Mouse (Mus musculus) thymus, postnatal 0 days (tissue): Measurements from ENCODE around the gene Kank2. TPM values are rescaled to one million over a fixed set of nuclear protein-coding genes. Genes with fewer than 3 reads are reported as not detected.
"Not testable (repeated sequence)": the region's sequence is repeated elsewhere in the genome, so short reads cannot be mapped to it uniquely, and the experiment has no call there.

Experiments
- DNase-seq: peaks from one replicate; pipeline ENCODE4 v3.0.0-alpha.2; 2015; ENCODE audit warnings: low spot score
- polyA plus RNA-seq: library from polyadenylated mRNA; unstranded; fragments of >200 nt; fragmentation: Nextera tagmentation; extraction: Ambion mirVana; gene quantifications from 2 replicates; pipeline ENCODE4 v1.2.1, GENCODE M21; 2015

The Kank2 gene
- polyA plus RNA-seq, 1 experiment from 2014 or later, result 1.8 TPM

DNA sequence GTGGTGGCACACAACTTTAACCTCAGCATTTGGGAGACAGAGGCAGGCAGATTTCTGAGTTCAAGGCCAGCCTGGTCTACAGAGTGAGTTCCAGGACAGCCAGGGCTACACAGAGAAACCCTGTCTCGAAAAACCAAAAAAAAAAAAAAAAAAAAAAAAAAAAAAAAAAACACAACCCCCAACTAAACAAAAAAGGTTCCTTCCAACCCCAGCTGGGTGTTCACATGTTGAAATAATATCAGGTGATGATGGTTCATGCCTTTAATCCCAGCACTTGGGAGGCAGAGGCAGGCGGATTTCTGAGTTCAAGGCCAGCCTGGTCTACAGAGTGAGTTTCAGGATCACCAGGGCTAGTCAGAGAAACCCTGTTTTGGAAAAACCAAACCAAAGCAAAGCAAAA is 12.2 kb downstream of the Kank2 start:
- DNase-seq, result not testable (repeated sequence)

DNA sequence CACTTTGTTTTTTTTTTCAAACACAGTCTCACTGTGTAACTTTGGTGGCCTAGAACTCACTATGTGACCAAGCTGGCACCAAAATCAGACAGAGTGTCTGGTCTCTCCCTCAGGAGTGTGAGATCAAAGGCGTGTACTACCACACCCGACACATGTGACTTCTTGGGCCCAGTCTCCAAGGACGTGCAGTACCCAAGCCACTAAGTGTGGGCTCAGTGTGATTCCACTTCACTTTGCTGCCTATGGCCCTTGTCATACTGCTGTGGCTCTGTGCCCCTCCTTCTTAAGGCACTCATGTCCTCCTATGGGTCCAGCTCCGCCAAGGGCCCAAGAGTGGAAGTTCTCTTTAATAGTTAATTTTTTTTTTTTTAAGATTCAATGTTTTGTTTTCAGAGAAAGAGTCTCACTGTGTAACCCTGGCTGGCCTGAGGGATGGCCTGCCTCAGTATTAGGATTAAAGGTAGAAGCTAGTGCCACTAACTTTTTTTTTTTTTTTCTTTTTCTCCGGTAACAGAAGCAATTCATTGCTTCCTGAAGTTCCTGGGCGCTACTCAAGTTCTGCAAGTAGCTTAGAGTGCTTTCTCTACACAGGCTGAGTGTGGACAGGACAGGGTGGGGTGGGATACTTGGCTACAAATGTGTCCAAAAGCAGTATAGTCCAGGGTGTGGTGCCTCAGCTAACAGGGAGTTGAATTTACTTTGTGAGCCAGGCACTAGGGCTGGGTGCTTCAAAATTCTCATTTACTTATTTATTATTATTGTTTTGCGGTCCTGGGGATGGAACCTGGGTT is 13.8 kb downstream of the Kank2 start:
- no peak for DNase-seq

DNA sequence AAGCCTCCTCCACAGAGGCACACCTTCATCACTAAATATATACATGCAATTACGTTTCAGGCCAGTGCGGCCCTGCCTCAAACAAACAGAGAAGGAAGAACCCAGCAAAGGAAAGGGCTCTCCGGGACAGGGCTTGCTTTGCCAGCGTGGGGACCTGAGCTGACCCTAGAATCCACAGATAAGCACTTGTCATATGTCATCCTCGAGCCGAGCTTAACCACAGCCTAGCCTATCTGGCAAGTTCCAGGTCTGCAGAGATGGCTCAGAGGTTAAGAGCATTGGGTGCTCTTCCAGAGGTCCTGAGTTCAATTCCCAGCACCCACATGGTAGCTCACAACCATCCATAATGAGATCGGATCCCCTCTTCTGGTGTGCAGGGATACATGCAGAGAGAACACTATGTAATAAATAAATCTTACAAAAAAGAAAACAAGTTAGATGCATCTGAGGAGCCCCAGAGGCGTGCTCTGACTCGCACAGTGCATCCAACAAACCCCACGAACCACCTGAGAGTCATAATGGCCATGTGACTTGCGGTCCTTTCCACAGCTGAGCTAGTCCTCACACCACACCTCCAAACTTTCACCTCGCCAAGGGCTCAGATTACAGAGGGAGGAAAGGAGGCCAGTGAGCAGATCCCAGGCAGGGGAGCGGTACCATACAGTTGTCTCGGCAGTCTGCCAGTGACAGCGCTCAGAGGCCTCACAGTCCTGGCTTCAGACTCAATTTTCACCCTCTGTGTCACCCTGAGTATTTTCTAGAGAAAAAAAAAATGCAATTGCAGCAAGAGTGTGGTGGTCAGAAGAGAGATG is 16.7 kb downstream of the Kank2 start:
- DNase-seq, result no peak

DNA sequence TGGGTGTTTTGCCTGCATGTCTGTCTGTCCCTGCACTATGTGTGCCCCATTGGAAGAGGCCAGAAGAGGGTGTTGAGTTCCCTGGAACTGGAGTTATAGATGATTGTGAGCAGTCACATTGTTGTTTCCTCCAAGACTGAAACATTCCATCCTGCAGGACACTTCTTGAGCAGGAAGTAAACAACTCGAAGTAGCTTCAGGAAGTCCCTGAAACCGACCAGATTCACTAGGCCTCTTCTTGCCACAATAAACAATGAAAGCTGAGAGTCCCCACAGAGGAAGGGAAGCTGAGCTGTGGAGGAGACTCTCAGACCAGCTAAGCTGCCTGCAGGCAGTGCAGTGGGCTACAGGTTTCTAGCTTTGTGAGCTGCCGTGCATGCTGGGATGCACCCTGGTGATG is 20.8 kb downstream of the Kank2 start:
- DNase-seq, result no peak

DNA sequence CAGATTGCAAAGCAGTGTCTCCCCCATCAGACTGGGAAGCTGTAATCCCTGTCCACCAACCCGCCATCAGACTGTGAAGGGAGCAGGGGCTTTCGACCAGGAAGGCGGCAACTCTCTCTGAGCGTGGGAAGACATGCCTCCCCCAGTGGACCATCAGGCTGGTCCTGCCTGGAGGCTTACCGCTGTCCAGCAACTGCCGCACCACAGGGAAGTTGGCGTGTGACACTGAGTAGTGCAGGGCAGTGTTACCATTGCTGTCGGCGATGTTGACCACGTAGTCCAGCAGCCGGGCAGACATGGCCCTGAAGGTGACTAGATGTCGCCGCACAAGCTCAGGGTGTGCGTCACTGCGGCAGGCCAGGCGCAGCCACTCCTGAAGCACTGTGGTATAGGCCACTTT is 24.2 kb downstream of the Kank2 start:
- no peak for DNase-seq

DNA sequence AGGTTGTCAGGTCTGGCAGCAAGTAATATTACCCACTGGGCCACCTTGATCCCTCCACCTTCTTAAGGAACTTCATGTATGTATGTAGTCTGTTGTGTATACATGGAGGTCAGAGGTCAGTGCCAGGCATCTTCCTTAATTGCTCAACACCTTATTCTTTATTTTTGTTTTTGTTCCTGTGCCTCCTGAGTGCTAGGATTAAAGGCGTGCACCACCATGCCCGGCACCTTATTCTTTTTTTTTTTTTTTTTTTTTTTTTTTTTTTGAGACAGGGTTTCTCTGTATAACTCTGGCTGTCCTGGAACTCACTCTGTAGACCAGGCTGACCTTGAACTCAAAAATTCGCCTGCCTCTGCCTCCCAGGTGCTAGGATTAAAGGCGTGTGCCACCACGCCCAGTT is 25.1 kb downstream of the Kank2 start:
- not testable (repeated sequence) for DNase-seq

DNA sequence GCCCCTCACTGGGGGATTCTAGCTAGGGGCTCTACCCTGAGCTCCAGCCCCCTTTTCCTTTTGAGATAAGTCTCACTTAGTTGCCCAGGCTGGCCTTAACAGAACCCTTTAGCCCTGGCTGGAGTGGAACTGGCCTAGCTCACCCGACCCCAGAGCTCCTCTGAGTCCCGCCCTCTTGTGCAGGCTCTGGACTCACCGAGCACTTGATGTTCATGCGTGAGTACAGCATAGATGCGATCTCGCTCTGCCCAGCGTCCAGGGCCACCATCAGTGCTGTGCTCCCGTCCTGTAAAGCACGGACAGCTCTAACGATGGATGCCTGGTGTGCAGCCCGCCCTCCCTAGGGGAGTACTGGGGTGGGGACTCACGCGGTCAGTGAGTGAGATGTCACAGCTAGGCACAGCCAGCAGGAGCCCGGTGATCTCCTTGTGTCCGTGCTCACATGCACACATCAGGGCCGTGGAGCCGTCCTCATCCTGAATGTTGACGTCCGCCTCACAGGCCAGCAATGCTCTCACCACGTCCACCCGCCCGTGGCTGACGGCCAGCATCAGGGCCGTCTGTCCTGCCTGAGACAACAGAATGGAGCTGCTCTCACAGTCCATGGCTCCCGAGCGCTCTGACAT is 28.9 kb downstream of the Kank2 start:
- DNase-seq, result no peak

DNA sequence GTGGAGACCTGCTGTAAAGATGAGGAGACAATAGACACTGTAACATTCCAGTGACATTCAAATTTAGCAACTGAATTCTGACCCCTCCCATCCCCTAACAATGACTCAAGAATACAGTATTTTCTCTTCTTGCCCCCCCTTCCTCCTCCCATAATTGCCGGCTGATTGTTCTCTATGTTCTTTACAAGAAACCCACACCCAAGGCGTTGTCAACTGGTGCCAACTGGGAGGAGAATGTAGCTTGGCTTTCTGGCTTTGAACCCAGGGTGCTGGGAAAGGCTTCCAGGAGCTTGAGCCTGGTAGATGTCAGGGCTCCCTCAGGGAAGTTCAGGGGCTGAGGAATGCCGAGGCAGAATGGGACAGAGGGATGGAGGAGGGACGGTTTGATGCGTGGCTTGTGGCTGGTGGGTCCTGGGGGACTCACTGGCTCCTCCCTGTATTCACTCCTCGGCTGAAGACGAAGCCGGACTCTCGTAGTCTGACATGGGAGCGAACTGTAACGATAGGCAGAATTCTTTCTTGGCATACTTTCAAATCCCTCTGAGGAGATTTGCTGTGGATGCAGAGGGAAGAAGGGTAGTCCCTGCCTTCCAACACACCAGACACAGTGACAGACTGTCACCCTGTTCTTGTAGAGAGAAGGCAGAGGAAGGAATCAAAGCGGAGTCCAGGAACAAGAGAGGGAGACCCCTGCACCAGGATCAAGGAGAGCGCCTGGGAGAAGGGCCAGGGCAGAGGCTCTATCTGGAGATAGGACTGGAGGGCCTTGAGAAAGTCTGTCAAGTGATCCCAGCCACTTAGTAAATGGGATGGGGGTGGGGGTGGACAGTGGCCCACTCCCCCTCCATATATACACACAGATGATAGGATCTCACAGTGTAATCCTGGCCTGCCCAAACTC is 29.8 kb downstream of the Kank2 start:
- no peak for DNase-seq

DNA sequence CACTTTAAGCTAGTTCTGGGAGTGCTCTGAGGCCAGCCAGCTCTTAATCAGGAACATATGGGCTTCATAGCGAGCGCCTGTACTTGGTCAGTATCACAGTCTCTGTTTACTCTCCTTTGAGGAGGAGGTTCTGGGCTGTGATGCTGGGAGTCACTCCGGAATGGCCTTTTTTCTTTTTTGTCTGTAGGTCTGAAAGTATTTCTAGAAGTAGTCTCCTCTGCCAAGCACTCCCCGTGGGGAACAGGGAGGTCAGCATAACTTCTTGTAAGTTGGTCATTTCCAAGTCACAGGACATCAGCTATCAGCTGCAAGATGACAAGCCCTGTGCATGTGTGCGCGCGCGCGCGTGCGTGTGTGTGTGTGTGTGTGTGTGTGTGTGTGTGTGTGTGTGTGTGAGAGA is 30.6 kb downstream of the Kank2 start:
- no peak for DNase-seq

DNA sequence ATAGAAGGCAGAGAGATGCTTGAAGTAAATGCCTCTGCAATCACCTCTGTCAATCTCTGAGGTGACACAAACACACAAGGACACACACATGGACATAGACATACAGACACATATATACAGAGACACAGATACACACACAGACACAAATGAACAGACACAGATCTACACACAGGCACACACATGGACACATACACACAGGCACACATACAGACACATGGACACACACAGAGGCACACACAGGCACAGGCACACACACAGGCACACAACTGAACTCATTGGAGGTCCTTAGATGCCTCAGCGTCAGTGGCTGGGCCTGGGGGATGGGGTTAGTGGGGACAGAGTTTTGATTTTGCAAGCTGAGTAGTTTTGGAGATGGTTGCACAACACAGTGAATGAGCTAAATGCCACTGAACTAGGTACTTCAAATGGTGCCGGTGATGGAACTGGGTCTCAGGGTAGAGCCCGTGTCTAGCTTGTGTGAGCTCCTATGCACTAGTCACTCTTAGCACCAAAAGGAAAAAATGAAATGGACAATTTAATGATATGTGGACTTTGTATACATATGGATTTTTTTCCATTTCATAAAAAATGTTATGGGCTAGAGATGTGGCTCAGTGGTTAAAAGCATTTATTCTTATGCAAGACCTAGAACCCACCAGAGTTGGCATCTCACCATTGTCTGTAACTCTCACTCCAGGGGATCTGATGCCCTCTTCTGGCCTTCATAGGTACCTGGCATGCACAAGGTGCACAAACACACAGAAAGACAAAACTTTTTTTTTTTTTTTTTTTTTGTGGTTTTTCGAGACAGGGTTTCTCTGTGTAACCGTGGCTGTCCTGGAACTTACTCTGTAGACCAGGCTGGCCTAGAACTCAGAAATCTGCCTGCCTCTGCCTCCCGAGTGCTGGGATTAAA is 34.2 kb downstream of the Kank2 start:
- DNase-seq, result no peak

DNA sequence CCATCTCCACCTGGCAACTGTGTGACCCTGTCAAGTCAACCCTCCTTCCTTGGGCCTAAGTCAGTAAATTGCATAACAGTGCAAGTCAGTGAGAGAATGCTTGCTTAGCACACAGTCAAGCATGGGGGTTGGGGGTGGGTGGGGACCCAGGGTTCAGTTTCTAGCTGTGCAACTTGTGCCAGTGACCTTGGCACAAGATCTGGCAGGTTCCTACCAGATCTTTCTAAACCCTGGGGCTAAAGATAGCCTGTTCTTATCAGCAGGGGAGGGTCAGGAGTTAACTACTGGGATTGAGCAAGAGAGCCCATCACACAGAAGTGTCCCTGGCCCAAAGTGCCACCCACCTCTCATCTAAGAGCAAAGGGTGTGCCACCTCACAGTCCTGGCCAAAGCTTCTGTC is 36.4 kb downstream of the Kank2 start:
- DNase-seq, result no peak

DNA sequence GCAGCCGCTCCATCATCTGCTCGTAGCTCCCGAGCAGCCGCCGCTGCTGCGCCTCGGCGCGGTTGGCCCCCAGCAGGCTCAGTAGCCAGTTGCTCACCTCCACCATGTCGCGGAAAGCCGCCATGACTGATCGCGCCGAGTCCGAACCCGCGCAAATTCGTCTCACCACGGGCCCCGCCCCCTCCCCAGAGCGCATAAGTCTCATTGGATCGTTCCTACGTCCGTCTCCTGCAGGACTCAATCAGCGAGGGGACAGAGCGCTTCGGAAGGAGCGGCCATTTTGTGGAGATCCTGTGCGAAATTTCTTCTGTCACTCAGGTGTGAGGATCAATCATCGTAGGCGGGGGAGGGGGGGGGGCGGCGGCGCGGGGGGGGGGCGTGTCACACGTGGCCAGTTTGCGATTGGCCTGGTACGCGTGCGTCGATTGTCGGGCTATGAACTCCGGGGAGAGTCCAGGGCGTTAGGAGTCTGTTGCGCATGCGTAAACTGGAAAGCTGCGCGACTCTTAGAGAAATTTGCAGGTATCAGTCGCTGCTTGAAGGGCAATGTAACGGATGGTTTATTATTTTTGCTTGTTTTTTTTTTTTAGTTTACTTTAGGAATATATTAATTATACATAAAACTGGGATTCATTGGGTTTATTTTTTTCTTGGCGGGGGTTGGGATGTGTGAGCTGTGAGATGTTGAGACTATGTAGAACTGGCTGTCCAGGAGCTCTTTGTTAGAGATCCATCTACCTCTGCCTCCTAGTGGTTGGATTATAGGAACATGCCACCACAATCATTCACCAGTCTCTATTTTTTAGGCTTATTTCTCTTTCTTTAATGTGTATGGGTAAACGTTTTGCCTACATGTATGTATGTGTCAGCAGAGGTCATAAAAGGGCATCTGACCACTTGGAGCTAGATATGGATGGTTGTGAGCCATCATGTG is 38.1 kb downstream of the Kank2 start, which contains the start of gene Spc24:
Gene Spc24 (minus strand): TSS at position 149 of the 934 bp plus-strand sequence.
- DNase-seq, result peak; percentile 98

DNA sequence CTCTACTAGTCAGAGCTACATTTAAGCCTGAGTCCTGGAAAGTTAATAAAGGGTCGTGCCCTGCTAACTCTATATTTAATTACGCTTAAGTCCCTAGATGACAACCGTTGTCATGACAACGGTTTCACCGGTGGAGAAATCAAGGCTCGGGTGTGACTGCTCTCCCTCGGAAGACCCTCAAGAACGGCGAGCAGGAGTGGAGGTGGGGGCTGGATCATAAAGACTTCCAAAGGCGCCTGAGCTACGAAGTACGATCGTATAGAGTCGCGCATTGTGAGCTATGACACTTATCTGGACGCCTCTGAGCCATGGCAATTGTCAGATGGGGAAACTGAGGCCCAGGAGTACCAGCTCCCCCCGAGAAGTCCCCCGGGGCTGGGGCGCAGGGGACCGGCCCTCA is 38.8 kb downstream of the Kank2 start:
- DNase-seq, result peak; percentile 13

DNA sequence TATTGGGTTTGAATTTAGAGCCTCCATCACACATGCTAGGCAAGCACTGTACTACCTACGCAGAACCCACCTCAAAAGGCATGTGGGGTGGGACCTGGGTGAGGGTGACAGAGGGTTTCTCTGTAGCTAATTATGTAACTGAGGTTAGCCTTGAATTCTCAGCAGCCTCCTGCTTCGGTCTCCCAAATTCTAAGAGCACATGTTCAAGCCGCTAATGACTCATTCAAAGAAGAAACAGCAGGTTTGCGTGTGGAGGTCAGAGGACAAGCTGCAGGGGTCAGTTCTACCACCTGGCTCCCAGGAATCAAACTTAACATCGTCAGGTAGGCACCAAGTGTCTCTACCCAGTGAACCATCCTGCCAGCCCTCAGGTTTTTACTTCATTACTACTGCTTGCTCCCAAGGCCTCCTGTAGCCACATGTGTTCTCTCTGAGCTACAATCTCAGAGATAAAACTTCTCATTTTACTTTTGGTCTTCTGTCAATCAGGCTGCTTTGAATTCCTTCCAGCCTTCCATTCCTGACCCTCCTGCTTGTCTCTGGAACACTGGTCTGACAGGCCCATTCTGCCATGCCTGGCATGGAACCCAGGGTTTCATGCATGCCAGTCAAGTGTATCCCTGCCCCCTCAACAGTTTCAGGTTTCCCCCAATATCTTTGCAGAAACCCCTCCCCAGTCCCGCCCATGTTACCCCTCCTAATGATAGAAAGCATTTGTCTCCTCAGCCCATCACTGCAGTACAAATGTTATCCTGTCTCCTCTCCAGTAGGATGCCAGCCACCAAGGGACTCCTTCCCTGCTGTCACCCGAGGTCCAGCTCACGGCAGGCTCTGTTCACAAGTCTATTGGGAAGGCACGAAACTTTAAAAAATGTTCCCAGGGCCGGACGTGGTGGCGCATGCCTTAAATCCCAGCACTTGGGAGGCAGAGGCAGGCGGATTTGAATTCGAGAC is 39.7 kb downstream of the Kank2 start:
- no peak for DNase-seq

DNA sequence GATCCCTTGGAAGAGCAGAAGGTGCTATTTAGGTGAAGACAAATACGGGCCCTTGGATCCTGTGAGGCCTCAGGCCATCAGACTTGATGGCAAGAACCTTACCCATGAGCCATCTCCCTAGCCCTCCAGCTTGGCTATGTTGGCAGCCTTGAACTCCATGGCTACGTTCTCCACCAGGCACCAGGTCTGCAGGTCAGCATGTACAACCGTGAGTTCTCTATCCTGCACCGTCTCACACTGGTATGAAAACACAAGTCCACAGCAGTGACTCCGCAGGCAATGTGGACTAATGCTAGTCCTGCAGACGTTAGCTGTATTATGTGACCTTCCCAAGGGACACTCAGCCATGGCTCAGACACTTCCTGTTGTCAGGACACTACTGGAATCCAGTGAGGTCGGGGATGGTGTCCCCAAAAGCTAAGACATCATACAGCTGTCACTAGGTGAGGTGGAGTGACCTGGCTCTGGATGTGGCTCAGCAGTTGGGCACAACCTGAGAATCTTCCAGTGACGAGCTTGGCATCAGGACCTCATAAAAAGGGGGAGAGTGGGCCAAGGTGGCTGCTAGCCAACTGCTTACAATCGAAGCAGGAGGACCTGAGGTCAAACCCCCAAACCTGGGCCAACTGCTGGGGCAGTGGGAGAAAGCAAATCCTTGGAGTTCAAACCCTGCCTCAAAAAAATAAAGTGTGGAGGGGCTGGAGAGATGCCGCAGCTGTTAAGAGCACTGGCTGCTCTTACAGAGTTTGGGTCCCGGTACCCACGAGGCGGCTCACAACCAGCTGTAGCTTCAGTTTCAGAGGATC is 43.8 kb downstream of the Kank2 start:
- no peak for DNase-seq

DNA sequence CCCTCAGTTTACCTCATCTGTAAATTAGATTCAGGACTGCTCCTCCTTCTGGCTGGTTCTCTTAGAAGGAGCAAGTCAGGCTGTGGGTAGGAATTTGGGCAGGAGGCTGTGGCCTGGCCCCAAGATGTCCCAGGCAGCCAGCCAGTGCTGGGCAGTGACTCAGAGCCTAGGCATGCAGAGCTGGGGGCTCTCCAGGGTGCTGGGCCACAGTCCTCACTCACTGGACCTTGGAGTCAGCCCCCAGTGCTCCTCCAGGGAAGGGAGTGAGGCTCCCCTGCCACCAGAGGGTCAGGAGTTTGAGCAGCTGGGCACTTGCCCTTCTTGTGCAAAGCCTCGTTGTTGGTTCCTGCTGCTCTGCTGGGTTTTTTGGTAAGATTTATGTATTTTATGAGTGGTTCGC is 44.5 kb downstream of the Kank2 start:
- DNase-seq, result no peak

DNA sequence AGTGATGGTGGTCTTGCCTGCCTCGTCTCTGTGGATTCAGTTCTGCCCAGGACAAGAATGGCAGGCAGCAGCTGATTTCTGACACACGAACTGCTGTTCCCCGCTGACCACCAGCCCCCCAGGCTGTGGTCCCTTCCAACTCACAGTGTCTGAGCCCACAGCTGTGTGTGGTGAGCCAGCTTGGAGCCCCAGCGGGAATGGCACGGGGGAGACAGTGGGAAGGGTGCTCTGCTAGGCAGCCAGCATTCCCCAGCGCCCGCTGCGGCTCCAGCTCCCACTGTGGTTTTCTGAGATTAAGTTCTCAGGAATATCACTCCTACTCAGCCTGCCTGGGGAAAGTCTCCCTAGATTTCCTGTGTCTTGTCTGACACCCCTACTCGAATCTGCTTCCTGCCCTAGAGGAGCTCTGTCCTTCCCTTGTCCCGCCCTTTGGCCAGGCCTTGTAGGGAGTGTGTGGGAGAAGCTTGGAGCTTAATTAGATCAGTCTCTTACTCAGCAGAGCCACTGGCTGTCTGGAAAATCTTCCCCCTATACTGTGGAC is 46.2 kb downstream of the Kank2 start:
- no peak for DNase-seq
